Mouse (Mus musculus): ENCODE measurements around the gene Lysmd2.

GRCm38 (mm10) chr9:75666612-75667011 lies 41.1 kb downstream of the Lysmd2 start:
- TF ChIP-seq POLR2AphosphoS5 (IDR thresholded peaks at IDR 0.05; ENCODE audit: insufficient replicate concordance, low read depth, low read length) (no peak), GATA1 (IDR thresholded peaks at IDR 0.05; ENCODE audit: borderline replicate concordance, low read length) (no peak), CTCF (IDR thresholded peaks at IDR 0.05; ENCODE audit: low read depth, low read length) (no peak), TAL1 (conservative IDR thresholded peaks at IDR 0.05; ENCODE audit: low read depth, low read length) (no peak), GATA2 (IDR thresholded peaks at IDR 0.05; ENCODE audit: borderline replicate concordance, low read depth, low read length) (no peak)

Data from G1E (cell line).